Mouse (Mus musculus) lung, postnatal 4 days (tissue): Measurements from ENCODE around the gene B430218F22Rik.
"Not testable (repeated sequence)": the region's sequence is repeated elsewhere in the genome, so short reads cannot be mapped to it uniquely, and the experiment has no call there.

ENCODE experiments used
- DNase-seq, 2 experiments: peaks; one replicate each; pipeline ENCODE4 v3.0.0; 2021

B430218F22Rik gene

DNA sequence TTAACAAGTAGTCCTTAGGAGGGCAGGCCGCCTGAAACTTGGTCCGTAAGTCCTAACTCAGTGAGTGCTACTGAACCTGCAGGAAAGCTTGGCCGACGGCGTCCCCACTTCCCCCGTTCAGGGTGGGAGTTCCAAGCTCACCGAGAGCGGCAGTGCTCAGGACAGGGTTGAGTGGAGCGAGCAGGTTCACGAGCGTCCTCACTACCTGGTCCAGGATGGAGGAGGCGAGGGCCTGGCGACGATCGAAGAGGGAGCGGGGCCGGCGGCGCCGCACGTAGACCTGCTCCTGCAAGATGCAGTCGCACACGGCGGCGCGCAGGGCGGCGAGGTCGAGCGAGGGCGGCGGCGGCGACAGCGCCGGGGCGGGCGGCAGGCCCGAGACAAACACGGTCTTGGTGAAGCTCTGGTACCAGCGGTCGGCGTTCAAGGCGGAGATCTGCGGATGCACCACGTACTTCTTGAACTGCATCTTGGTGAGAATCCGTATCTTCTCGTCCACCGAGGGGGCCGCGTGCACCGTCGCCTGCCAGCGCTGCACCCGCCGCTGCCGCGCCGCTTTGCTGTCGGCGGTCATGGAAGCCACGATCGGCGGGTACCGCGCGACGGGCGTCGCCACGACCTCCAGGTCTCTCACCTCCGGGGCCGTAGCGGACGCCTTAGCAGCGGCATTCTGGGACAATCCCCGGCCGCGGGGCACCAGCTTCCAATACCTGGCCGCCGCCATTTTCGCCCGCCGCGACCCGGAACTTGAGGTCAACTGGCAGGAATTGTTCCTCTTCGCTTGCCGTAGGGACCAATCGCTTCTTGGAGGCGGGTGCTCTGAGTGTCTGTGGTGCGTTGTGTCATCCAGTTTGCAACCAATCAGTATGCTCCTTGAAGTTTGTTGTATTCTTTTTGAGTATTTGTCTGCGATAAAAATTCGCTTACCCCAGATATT lies at the start of gene B430218F22Rik, which contains the start of gene Mrps30:
Gene B430218F22Rik (plus strand): TSS at position 120 of the 937 bp plus-strand sequence.
Gene Mrps30 (minus strand): TSS at position 742 of the 937 bp plus-strand sequence.
- DNase-seq: peak; percentile 93 to 95

DNA sequence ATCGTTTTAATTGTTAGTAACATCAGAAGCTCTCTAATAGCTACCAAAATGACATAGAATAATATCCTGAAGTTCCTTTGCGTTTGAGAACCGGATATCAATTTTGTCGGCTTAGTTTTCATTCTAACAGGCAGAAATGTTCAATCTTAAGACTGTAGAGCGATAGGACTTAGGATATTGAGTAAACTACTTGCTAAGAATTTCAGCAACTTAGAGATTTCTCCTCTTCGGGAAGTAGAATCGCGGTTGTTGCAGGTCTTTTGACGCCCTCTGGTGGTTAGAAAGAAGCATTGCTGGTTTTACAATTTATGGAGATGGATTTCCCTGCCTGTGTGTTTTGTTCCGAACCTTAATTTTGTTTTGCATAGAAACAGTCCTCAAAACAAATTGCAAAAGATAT lies 36.2 kb upstream of the B430218F22Rik start:
- DNase-seq: no peak

DNA sequence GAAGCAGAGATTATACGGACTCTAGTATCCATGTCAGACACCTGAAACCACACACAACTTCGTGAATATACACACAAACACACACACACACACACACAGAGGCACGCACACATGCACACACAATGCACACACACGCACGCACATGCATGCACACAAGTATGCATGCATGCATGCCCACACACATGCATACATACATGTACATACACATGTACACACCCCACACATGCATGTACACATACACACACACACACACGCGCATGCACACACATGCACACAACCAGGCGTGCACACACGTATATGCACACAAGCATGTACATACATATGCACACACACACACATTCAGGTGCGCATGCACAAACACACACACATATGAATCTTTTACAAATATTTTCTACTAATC lies 35.6 kb upstream of the B430218F22Rik start:
- no peak for DNase-seq

DNA sequence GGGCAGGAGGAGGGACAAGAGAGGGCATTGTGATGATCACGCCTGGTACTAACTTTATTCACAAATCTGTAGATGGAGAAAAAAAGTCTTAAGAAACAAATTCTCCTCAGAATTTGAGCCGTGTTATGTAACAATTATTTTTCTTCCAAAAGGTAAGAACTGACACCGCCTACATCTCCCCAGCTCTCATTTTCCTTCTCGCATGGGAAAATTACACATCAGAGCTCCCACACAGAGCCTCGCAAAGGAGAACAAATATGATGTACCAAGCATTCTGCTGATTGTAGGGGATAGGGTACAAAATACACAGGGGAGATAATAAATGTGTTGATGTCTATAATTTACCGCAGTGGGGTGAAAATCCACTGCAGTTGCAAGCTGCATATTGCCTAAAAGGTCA lies 23.1 kb upstream of the B430218F22Rik start:
- no peak for DNase-seq

DNA sequence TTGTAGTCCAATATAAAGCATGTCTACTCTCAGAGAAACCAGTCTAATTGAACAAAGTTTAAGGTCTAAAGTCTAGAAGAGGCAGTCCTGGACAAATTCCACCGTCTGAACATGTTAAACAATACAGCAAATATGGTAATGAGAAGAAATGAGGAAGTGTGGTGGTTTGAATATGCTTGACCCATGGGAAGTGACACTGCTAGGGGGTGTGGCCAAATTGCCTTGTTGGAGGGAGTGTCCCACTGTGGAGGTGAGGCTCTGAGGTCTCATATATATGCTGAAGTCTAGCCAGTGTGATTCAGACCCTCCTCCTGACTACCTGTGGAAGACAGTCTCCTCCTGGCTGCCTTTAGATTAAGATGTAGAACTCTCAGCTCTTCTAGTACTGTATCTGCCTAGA lies 20.7 kb upstream of the B430218F22Rik start:
- DNase-seq: no peak

DNA sequence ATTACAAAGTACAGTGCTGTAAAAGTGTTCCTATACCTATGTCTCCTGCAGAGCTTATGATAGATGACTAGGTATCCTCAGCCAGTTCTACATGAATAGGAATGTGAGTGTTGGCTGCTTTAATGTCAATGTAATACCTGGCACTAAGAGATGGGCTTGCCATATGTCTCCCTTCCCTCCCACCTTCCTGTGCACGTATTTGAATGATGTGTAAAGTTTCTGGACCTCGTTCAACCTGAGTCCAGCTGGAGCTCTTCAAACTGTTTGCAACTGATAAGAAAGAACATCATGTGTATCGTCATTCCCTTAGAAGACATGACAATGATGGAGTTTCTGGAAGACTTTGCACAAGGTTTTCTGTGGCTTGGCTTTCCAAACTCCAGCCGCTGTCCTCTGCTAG lies 13.6 kb upstream of the B430218F22Rik start:
- DNase-seq: no peak

DNA sequence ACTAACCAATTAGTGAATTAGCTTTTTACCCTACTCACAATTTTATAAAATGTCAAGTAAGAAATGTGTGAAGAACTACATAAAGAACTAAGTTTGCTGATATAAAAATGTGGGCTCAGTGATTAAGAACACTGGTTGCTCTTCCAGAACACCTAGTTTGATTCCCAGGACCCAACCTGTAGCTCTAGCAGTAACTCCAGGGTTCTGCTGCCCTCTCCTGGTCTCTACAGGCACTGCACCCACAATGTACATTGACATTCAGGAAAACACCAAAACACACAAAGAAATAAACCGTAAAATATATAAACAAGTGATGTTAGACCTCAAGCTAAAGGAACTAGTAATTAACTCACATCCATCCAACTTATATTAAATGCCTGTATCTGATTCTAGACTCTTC lies 7.3 kb upstream of the B430218F22Rik start:
- peak; percentile 23 to 44 for DNase-seq

DNA sequence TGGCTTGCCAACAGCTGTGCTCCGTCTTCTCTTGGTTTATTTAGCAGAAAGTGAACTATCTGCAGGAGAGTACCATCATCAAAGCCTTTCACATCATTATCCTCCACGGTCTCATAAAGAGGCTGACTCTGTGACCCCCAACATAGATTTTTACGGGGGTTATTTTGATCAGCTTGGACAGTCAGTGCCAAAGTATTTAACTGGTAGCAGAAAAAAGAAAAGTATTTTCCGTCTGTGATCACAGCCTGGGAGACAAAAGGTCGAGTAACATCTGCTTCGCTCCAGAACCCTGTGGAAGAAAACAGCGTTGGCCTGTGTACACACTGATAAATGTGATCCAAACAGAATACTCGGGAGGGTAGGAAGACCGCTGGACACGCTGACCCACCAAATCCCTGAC lies 6.0 kb upstream of the B430218F22Rik start:
- DNase-seq: peak; percentile 10 to 34

DNA sequence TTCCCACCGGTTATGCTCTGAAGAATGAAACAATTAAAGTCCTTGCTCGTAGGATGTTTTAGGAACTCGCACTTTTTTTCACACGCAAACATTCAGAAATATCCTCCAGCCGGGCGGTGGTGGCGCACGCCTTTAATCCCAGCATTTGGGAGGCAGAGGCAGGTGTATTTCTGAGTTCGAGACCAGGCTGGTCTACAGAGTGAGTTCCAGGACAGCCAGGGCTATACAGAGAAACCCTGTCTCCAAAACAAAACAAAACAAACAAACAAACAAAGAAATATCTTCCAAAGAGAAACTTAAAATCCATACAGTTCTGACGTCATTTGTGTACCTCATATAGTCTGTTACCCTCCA lies 995 bp downstream of the B430218F22Rik start:
- not testable (repeated sequence) for DNase-seq

DNA sequence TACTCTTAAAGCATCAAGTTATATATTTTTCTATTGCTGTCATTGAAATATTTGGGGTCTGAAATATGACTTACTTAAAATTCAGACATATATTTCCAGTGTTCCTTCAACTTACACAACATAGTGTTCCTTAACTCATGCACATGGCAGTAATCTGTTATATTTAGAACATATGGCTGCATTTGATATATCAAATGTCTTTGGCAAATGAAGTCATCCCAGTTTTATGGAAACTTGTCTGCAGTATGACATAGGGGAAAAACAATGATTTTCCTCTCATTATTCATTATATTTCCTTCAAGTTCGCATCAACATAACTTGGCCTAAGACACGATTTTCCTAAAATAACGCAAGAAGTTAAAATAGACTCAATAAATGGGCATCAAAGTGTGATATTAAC lies 9.4 kb downstream of the B430218F22Rik start:
- DNase-seq: no peak

DNA sequence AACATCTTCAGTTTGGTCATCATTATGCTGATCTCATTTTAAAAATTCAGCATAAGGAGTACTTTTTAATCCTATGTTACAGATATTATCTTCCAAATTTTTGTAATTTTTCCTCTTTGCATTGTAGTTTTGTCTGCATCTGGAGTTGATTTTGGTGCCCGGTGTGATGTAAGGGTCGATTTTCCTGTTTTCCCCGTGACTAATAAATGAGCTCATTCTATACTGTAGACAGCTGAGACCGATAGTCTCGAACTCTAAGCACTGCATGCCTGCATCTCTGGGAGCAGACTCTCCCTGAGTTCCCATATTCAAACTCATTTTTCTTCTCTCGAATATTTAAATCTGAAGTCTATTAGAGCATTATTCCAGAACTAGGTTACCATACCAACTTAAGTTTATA lies 13.9 kb downstream of the B430218F22Rik start:
- DNase-seq: no peak

DNA sequence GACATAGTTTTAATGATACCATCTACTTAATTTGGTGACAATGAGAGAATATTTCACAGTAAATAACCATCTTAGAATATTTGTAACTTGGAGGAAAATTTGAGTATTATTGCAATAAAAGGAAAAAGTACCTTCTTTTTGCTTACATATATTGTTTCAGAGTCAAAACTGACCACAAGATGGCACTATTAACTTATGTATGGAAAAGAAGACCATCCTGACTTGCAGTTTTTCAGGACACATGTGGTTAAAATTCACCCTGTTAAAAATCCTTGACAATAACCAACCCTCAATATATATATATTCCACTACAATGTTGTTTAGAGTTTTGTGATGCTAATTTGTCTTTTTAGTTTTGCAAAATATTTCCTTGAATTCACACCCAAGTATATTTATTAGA lies 17.1 kb downstream of the B430218F22Rik start:
- DNase-seq: no peak

DNA sequence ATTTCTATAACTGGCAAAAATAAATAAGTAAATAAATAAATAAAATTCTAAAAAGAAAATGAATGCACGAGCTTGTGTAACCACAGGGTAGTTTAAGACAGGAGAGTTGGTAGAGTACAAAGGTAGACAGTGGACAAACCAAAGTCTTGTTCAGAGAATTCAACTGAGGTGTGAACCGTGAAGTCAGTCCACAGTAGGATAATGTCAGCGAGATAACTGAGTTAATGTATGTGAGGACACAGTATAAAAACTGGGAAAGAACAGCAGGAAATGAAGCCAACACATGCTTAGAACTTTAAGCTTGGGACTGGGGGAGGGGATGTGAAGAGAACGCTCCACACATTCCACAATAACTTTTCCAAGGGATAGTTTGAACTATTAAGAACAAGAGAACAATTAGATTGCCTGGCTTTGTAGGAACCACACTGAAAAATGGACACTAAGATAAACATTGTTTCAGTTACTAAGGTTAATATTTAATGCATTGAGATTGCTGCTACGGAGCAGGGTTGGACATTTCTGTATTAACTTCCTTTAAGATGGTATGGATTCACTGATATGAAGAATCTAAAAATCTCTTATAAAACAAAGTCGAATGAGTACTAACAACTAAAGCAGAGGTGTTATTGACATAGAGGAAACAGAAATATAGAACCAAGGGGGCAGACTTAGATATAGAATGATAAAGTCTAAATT lies 25.0 kb downstream of the B430218F22Rik start:
- no peak for DNase-seq

DNA sequence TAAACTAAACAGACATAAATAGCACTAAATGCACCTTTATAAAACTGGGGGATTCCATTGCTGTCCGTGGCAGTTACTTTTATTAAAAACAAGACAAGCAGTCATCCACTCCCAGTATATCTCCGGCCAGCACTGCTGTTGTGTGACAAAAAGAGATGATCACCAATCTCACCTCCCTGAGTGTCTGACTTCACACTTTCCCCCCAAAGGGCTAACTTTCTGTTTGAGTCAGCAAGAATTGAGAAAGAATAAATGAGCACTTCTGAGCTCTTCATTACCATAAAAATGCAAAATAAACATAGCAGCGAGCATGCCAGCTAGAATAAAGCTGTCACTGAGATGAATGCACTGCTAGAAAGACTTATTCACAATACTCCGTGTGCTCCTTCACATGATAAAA lies 31.7 kb downstream of the B430218F22Rik start:
- no peak for DNase-seq

DNA sequence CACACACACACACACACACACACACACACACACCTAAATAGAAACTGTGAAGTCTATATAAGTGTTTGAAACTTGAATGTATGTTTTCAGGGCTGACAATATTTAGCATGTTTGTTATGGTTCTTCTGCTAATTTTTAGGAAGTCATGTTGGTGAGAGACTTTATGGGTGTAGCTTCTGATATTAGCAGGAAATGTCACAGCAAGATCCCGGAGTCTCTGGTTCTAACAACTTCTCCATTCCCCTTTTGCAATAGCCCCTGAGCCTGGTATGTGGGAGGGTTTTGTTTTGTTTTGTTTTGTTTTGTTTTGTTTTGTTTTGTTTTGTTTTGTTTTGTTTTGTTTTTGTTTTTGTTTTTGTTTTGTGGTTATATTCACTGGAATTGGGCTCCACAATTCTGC lies 34.0 kb downstream of the B430218F22Rik start:
- DNase-seq: no peak

DNA sequence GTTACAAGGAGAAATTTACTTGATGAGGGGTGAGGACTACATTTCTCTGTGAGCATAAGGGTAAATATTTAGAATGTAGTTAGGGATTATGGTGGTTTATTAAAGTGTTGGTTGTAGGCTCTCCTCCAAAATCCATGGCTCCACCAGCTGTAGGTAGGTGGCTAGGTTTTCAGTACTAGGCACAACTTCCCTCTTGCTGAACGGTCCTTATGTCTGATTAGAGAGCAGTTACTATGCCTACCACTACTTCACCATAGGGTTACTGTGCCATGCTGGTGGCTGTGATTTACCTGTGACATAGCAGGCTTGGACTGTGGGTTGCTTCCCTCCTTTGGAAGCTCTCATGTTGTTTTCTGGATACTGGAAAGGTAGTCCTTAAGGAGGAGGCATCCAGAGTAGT lies 34.4 kb downstream of the B430218F22Rik start:
- DNase-seq: no peak
